Mouse (Mus musculus): ENCODE results near the gene Gm2431. TPM values are rescaled to one million over a fixed set of nuclear protein-coding genes. Genes with fewer than 3 reads are reported as not detected.
"Not testable (repeated sequence)": the region's sequence is repeated elsewhere in the genome, so short reads cannot be mapped to it uniquely, and the experiment has no call there.

Gm2431 gene
- polyA plus RNA-seq, 1 experiment from 2014 or later, result not detected

DNA sequence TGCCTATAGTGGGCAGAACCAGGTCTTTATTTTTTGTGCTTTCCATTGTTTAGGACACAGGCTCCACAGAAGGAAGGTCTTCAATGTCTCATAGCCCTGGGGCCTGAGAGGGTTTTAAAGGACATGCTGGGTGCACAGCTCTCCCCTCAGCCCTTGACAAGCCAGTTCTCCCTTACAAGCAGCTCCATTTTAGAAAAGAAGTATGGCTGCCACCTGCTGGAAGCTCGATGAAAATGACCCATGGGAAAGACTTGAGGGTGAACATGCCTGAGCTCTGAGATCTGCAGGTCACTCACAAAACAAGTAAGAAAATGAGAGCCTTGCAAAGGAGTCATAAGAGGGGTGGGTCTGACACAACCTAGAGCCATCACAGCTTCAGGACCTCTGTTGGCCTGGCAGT lies 8.3 kb downstream of the Gm2431 start:
- Histone ChIP-seq H3K9ac (ENCODE audit: low read depth, low read length) (no peak overlapping the region), H3K27ac (ENCODE audit: low read depth, low read length) (no peak overlapping the region), H3K9me3 (replicated peaks; ENCODE audit: control insufficient read depth, low read length) (no peaks in the 10 kb centered on the region), H3K4me1 (ENCODE audit: control insufficient read depth, insufficient read depth, low read length) (no peaks in the 10 kb centered on the region), H3K36me3 (ENCODE audit: control insufficient read depth, insufficient read depth, low read length) (no peaks in the 10 kb centered on the region), H3K4me3 (ENCODE audit: low read depth, low read length) (no peak overlapping the region), H3K4me2 (no peak overlapping the region), H3K27me3 (ENCODE audit: control insufficient read depth, insufficient read depth, low read length) (no peaks in the 10 kb centered on the region)
- ATAC-seq (replicated peaks; ENCODE audit: insufficient number of reproducible peaks, low FRiP score, low TSS enrichment), result no peak
- 0% methylated on average over 1 of the region's 1 CpGs for WGBS (ENCODE audit: insufficient replicate concordance)

DNA sequence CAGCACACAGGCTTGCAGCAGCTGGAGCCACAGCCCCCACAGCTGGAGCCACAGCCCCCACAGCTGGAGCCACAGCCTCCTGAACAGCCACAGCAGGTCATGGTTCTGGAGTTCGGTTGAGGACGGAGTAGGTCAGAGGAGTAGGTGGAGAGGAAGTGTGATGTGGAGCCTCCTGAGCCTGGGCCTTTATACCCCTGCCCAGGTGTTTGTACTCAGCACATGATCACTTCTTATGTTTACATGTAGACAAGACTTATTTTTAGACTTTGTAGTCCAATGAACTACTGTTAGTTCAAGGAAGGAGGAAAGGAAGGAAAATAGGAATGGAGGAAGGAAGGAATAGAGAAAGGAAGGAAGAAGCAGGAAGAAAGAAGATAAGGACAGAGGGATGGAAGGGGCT lies 17.2 kb downstream of the Gm2431 start, which contains the start of gene Gm40460:
Gm40460 (minus strand) TSS at position 101 of the 400 bp plus-strand sequence.
- ATAC-seq (replicated peaks; ENCODE audit: insufficient number of reproducible peaks, low FRiP score, low TSS enrichment), result no peak
- WGBS (ENCODE audit: insufficient replicate concordance), result 35% methylated on average over 2 of the region's 2 CpGs
- H3K4me3 ChIP-seq (ENCODE audit: low read depth, low read length), result no peak within 1 kb of the TSS
- H3K27me3 ChIP-seq (ENCODE audit: control insufficient read depth, insufficient read depth, low read length), result peaks cover 2% of the 10 kb centered on the region; the same call in 1 of the 2 replicates
- H3K4me1 ChIP-seq (ENCODE audit: control insufficient read depth, insufficient read depth, low read length), result no peaks in the 10 kb centered on the region
- peaks cover 3% of the 10 kb centered on the region; the same call in 1 of the 2 replicates for H3K9me3 ChIP-seq (replicated peaks; ENCODE audit: control insufficient read depth, low read length)
- no peak within 1 kb of the TSS for H3K4me2 ChIP-seq
- no peak within 1 kb of the TSS for H3K9ac ChIP-seq (ENCODE audit: low read depth, low read length)
- H3K36me3 ChIP-seq (ENCODE audit: control insufficient read depth, insufficient read depth, low read length), result no peaks in the 10 kb centered on the region
- no peak within 1 kb of the TSS for H3K27ac ChIP-seq (ENCODE audit: low read depth, low read length)

DNA sequence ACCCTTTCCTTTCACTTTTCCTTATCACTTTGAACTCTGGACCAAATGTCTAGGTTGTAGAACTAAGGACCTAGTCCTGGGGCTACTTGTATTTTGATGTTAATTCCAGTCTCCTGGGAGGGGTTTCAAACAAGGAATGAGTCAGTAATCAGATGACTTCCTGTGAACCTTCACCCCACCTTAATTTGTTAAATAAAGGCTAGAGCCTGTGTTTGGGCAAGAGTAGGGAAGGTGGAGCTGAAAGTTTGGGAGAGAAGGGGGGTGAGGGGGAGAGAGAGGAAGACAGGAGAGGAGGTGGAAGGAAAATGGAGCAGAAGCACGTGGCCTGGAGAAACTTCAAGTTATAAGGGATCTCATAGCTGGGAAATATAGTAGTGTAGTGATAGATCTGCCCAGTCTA lies 26.6 kb downstream of the Gm2431 start:
- no peak overlapping the region for H3K9ac ChIP-seq (ENCODE audit: low read depth, low read length)
- peaks cover 7% of the 10 kb centered on the region for H3K9me3 ChIP-seq (replicated peaks; ENCODE audit: control insufficient read depth, low read length)
- no peaks in the 10 kb centered on the region for H3K27me3 ChIP-seq (ENCODE audit: control insufficient read depth, insufficient read depth, low read length)
- WGBS (ENCODE audit: insufficient replicate concordance), result 37% methylated on average over 1 of the region's 1 CpGs
- ATAC-seq (replicated peaks; ENCODE audit: insufficient number of reproducible peaks, low FRiP score, low TSS enrichment), result no peak
- H3K27ac ChIP-seq (ENCODE audit: low read depth, low read length), result no peak overlapping the region
- H3K4me3 ChIP-seq (ENCODE audit: low read depth, low read length), result no peak overlapping the region
- no peaks in the 10 kb centered on the region for H3K36me3 ChIP-seq (ENCODE audit: control insufficient read depth, insufficient read depth, low read length)
- H3K4me2 ChIP-seq, result no peak overlapping the region
- H3K4me1 ChIP-seq (ENCODE audit: control insufficient read depth, insufficient read depth, low read length), result no peaks in the 10 kb centered on the region

DNA sequence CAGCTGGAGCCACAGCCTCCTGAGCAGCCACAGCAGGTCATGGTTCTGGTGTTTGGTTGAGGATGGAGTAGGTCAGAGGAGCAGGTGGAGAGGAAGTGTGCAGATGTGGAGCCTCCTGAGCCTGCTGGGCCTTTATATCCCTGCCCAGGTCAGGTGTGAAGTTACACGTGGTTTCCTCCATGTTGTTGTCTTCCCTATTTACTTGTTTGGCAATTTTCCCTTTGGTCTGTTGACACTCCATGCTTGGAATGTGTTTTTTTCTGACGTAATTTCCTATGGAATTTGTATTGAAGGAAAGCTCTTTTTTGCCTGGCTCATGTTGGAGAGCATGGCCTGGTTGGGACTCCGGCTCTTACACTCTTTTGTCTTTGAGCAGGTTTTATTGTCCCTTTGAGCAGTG lies 28.3 kb downstream of the Gm2431 start, which contains the start of gene Krtap5-5:
Krtap5-5 (minus strand) TSS at position 101 of the 400 bp plus-strand sequence.
- not testable (repeated sequence) for ATAC-seq (replicated peaks; ENCODE audit: insufficient number of reproducible peaks, low FRiP score, low TSS enrichment); H3K4me2 ChIP-seq; H3K4me3 ChIP-seq (ENCODE audit: low read depth, low read length); H3K4me1 ChIP-seq (ENCODE audit: control insufficient read depth, insufficient read depth, low read length); H3K27ac ChIP-seq (ENCODE audit: low read depth, low read length); H3K9ac ChIP-seq (ENCODE audit: low read depth, low read length); H3K27me3 ChIP-seq (ENCODE audit: control insufficient read depth, insufficient read depth, low read length); H3K36me3 ChIP-seq (ENCODE audit: control insufficient read depth, insufficient read depth, low read length); H3K9me3 ChIP-seq (replicated peaks; ENCODE audit: control insufficient read depth, low read length)
- 57% methylated on average over 3 of the region's 3 CpGs for WGBS (ENCODE audit: insufficient replicate concordance)

DNA sequence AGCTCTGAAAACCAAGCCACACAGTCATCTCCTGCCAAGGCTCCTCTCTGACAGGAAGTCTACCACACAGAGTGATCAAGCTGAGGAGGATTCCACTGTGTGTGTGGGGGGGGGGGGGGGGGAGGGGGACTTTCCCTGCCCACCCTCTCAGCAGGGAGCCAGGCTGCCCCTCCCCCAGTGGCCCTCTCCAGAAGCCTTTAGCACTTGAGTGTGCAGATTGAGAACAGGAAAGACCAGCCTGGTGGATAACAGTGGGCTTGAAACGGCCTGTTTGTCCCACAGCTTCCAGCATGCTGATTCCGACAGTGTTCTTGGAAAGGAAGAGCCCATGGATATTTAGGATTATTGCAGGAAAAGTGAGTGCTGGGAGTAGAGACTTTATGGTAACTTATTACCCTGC lies 33.6 kb downstream of the Gm2431 start:
- 0 out of 2 replicates have a peak, but pooled peaks cover 4% of the 10 kb centered on the region for H3K4me1 ChIP-seq (ENCODE audit: control insufficient read depth, insufficient read depth, low read length)
- H3K27ac ChIP-seq (ENCODE audit: low read depth, low read length), result no peak overlapping the region
- WGBS (ENCODE audit: insufficient replicate concordance), result 10% methylated on average over 2 of the region's 2 CpGs
- no peak overlapping the region for H3K9ac ChIP-seq (ENCODE audit: low read depth, low read length)
- no peak overlapping the region for H3K4me3 ChIP-seq (ENCODE audit: low read depth, low read length)
- no peak for ATAC-seq (replicated peaks; ENCODE audit: insufficient number of reproducible peaks, low FRiP score, low TSS enrichment)
- no peaks in the 10 kb centered on the region for H3K27me3 ChIP-seq (ENCODE audit: control insufficient read depth, insufficient read depth, low read length)
- H3K4me2 ChIP-seq, result no peak overlapping the region
- H3K9me3 ChIP-seq (replicated peaks; ENCODE audit: control insufficient read depth, low read length), result no peaks in the 10 kb centered on the region
- no peaks in the 10 kb centered on the region for H3K36me3 ChIP-seq (ENCODE audit: control insufficient read depth, insufficient read depth, low read length)

DNA sequence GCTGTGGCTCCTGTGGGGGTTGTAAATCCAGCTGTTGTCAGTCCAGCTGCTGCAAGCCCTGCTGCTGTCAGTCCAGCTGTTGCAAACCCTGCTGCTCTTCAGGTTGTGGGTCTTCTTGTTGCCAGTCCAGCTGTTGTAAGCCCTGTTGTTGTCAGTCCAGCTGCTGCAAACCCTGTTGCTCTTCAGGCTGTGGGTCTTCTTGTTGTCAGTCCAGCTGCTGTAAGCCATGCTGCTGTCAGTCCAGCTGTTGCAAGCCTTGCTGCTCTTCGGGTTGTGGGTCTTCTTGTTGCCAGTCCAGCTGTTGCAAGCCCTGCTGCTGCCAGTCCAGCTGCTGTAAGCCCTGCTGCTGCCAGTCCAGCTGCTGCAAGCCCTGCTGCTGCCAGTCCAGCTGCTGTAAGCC lies 46.0 kb downstream of the Gm2431 start:
- not testable (repeated sequence) for H3K27me3 ChIP-seq (ENCODE audit: control insufficient read depth, insufficient read depth, low read length); H3K4me2 ChIP-seq; H3K36me3 ChIP-seq (ENCODE audit: control insufficient read depth, insufficient read depth, low read length); H3K27ac ChIP-seq (ENCODE audit: low read depth, low read length); H3K4me3 ChIP-seq (ENCODE audit: low read depth, low read length); H3K4me1 ChIP-seq (ENCODE audit: control insufficient read depth, insufficient read depth, low read length); ATAC-seq (replicated peaks; ENCODE audit: insufficient number of reproducible peaks, low FRiP score, low TSS enrichment); H3K9ac ChIP-seq (ENCODE audit: low read depth, low read length); H3K9me3 ChIP-seq (replicated peaks; ENCODE audit: control insufficient read depth, low read length)
- 57% methylated on average over 1 of the region's 1 CpGs for WGBS (ENCODE audit: insufficient replicate concordance)

DNA sequence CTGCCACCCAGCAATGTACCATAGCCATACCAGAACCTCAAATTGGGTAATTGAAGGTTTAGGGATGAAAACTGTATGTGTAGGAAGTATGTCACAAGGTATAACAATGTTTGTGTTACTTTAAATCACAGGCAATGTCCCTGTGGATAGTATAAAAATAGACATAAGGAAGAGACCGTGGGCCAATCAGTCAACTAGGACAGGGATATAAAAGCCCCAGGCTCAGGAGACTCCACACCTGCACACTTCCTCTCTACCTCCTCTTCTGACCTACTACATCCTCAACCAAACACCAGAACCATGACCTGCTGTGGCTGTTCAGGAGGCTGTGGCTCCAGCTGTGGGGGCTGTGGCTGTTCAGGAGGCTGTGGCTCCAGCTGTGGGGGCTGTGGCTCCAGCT lies 46.6 kb downstream of the Gm2431 start, which contains the start of gene Gm7579:
Gm7579 (plus strand) TSS at position 301 of the 400 bp plus-strand sequence.
- ATAC-seq (replicated peaks; ENCODE audit: insufficient number of reproducible peaks, low FRiP score, low TSS enrichment), result no peak
- WGBS (ENCODE audit: insufficient replicate concordance), result 61% methylated on average over 1 of the region's 1 CpGs

More for the DNA sequence above, 46.6 kb downstream of the Gm2431 start, which contains the start of gene Gm7579:
- Histone ChIP-seq H3K9me3 (replicated peaks; ENCODE audit: control insufficient read depth, low read length) (no peaks in the 10 kb centered on the region), H3K4me1 (ENCODE audit: control insufficient read depth, insufficient read depth, low read length) (no peaks in the 10 kb centered on the region), H3K9ac (ENCODE audit: low read depth, low read length) (no peak within 1 kb of the TSS), H3K27me3 (ENCODE audit: control insufficient read depth, insufficient read depth, low read length) (no peaks in the 10 kb centered on the region), H3K4me3 (ENCODE audit: low read depth, low read length) (no peak within 1 kb of the TSS), H3K4me2 (no peak within 1 kb of the TSS), H3K27ac (ENCODE audit: low read depth, low read length) (no peak within 1 kb of the TSS), H3K36me3 (ENCODE audit: control insufficient read depth, insufficient read depth, low read length) (no peaks in the 10 kb centered on the region)

Other genes with a start within 250 kb of the Gm2431 start
- gene Mob2, start 197.3 kb downstream of the Gm2431 start, polyA plus RNA-seq (2014; fragmentation: Nextera tagmentation; extraction: Ambion mirVana), result 48.3 and 50.3 TPM in 2 replicates
- 9.6 and 10.1 TPM in 2 replicates for gene Dusp8, start 162.5 kb downstream of the Gm2431 start, polyA plus RNA-seq (2014; fragmentation: Nextera tagmentation; extraction: Ambion mirVana)
- gene Gm45618, start 137.6 kb downstream of the Gm2431 start, polyA plus RNA-seq (2014; fragmentation: Nextera tagmentation; extraction: Ambion mirVana), result not detected in 2 replicates
- gene Gm39115, start 122.3 kb downstream of the Gm2431 start, polyA plus RNA-seq (2014; fragmentation: Nextera tagmentation; extraction: Ambion mirVana), result not detected in 2 replicates
- gene Gm45337, start 113.7 kb downstream of the Gm2431 start, polyA plus RNA-seq (2014; fragmentation: Nextera tagmentation; extraction: Ambion mirVana), result not detected in 2 replicates
- not detected in 2 replicates for gene Gm29735, start 101.2 kb downstream of the Gm2431 start, polyA plus RNA-seq (2014; fragmentation: Nextera tagmentation; extraction: Ambion mirVana)
- not detected in 2 replicates for gene Gm4553, start 92.6 kb downstream of the Gm2431 start, polyA plus RNA-seq (2014; fragmentation: Nextera tagmentation; extraction: Ambion mirVana)
- not detected in 2 replicates for gene Krtap5-2, start 82.3 kb downstream of the Gm2431 start, polyA plus RNA-seq (2014; fragmentation: Nextera tagmentation; extraction: Ambion mirVana)
- not detected in 2 replicates for gene Gm10153, start 68.0 kb downstream of the Gm2431 start, polyA plus RNA-seq (2014; fragmentation: Nextera tagmentation; extraction: Ambion mirVana)
- gene Krtap5-3, start 57.0 kb downstream of the Gm2431 start, polyA plus RNA-seq (2014; fragmentation: Nextera tagmentation; extraction: Ambion mirVana), result not detected in 2 replicates
- not detected in 2 replicates for gene Gm7579, start 46.5 kb downstream of the Gm2431 start, polyA plus RNA-seq (2014; fragmentation: Nextera tagmentation; extraction: Ambion mirVana)
- not detected in 2 replicates for gene Krtap5-5, start 28.4 kb downstream of the Gm2431 start, polyA plus RNA-seq (2014; fragmentation: Nextera tagmentation; extraction: Ambion mirVana)
- gene Gm40460, start 17.3 kb downstream of the Gm2431 start, polyA plus RNA-seq (2014; fragmentation: Nextera tagmentation; extraction: Ambion mirVana), result not detected in 2 replicates
- not detected in 2 replicates for gene Gm4559, start 16.0 kb upstream of the Gm2431 start, polyA plus RNA-seq (2014; fragmentation: Nextera tagmentation; extraction: Ambion mirVana)
- gene Krtap5-1, start 38.8 kb upstream of the Gm2431 start, polyA plus RNA-seq (2014; fragmentation: Nextera tagmentation; extraction: Ambion mirVana), result not detected in 2 replicates
- gene Krtap5-4, start 45.2 kb upstream of the Gm2431 start, polyA plus RNA-seq (2014; fragmentation: Nextera tagmentation; extraction: Ambion mirVana), result 0.26 TPM in 1 of 2 replicates, not detected in the other
- 7.6 and 8.3 TPM in 2 replicates for gene Ifitm10, start 115.4 kb upstream of the Gm2431 start, polyA plus RNA-seq (2014; fragmentation: Nextera tagmentation; extraction: Ambion mirVana)
- gene Gm49369, start 124.3 kb upstream of the Gm2431 start, polyA plus RNA-seq (2014; fragmentation: Nextera tagmentation; extraction: Ambion mirVana), result 1.9 TPM in 1 of 2 replicates, not detected in the other
- gene Ctsd, start 129.7 kb upstream of the Gm2431 start, polyA plus RNA-seq (2014; fragmentation: Nextera tagmentation; extraction: Ambion mirVana), result 378 and 446 TPM in 2 replicates
- 0.26 and 0.31 TPM in 2 replicates for gene Syt8, start 176.5 kb upstream of the Gm2431 start, polyA plus RNA-seq (2014; fragmentation: Nextera tagmentation; extraction: Ambion mirVana)
- 46.1 and 51.6 TPM in 2 replicates for gene Tnni2, start 183.5 kb upstream of the Gm2431 start, polyA plus RNA-seq (2014; fragmentation: Nextera tagmentation; extraction: Ambion mirVana)
- gene Lsp1, start 202.5 kb upstream of the Gm2431 start, polyA plus RNA-seq (2014; fragmentation: Nextera tagmentation; extraction: Ambion mirVana), result 31.4 and 32.1 TPM in 2 replicates
- 16.0 and 16.3 TPM in 2 replicates for gene Tnnt3, start 240.5 kb upstream of the Gm2431 start, polyA plus RNA-seq (2014; fragmentation: Nextera tagmentation; extraction: Ambion mirVana)

All from heart, embryonic 11.5 days (tissue).